Mouse (Mus musculus) heart, postnatal 4 days (tissue): Measurements from ENCODE around the gene Kctd7. TPM values are rescaled to one million over a fixed set of nuclear protein-coding genes. Genes with fewer than 3 reads are reported as not detected.

Source experiments
- DNase-seq: peaks from one replicate; pipeline ENCODE4 v3.0.0; 2021
- total RNA-seq, 2 experiments: library from RNA; stranded (reverse); gene quantifications; 2 replicates each; pipeline ENCODE4 v1.2.3; 2021

The Kctd7 gene
- total RNA-seq, 2 experiments from 2014 or later, result 4.4 to 4.6 TPM

DNA sequence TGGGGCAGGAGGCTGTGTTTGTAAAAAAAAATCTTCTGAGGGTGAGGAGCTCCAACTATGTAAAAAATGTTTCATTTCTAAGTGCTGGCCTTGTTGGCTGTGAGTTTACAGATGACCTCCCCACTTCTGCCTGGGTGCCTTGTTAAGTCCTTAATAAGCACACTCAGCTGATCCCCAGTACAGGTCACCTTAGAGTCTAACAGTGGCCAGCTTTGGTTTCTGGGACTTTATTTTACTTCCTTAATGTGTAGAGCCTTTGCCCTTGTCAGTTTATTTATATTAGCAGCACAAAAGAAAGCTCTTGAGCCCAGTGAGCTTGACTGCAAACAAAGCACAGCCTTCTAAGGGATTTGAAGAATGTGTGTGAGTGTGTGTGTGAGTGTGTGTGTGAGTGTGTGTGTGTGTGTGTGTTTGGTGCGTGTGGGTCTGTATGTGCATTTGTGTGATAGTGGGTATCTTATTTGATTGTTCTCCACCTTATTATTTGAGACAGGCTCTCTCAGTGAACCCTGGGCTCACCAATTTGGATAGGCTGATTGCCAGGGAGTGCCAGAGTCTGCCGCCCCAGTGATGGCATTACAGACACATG lies 47.8 kb downstream of the Kctd7 start:
- no peak for DNase-seq

DNA sequence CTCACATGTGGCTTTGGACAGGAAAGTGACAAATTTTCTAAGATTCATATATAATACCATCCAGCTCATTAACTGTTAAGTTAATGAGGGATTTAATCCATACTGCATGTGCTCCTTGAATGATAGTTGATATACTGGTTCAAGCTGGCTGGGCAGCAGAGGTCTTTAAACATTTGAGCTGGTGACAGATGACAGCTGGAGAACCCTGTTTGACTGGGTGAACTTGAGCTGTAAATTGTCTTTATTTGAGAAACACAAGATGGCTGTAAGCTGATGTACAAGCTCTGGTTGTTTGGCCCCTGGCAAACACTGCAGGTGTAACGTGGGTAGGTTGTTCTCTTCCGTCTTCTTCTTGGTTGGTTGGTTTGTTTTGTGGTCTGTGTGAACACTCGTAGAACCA lies 49.1 kb downstream of the Kctd7 start:
- DNase-seq, result no peak

GRCm38 (mm10) chr5:130196307-130196706 lies 51.6 kb downstream of the Kctd7 start:
- no peak for DNase-seq

- no peak for DNase-seq
Observed at GRCm38 (mm10) chr5:130197454-130197853, 52.8 kb downstream of the Kctd7 start.

DNA sequence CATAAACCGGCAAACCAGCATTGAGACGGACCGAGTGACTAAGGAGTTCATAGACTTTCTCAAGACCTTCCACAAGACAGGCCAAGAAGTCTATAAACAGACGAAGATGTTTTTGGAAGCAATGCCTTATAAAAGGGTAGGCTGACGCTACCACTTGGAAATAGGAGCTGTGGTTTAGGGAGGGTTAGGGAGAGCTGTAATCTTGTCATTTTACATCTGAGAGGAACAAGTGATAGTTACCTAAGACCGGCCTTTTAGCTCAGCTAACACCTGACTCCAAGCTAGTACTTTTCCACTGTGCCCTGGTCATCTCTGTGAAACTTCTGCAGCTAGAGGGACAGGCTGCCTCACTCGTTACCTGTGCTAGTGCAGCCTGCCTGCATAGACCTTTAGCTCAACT lies 53.3 kb downstream of the Kctd7 start:
- DNase-seq, result no peak

GRCm38 (mm10) chr5:130200233-130201029 lies 55.8 kb downstream of the Kctd7 start:
- no peak for DNase-seq

DNA sequence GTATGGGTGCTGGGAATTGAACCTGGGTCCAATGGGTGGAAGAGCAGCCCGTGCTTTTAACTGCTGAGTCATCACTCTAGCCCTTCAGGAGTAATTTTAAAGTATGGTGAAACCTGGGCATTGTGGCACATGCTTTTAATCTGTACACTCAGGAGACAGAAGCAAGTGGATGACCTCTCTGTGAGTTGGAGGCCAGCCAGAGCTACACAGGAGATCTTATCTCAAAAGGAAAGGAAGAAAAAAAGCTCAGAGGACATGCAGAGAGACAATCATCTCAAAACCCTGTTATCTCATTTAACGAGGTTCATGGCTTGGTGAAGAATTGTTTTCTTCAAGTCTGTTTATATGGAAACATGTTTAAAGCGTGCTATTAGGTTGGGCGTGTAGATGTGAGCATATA lies 59.3 kb downstream of the Kctd7 start:
- no peak for DNase-seq

DNA sequence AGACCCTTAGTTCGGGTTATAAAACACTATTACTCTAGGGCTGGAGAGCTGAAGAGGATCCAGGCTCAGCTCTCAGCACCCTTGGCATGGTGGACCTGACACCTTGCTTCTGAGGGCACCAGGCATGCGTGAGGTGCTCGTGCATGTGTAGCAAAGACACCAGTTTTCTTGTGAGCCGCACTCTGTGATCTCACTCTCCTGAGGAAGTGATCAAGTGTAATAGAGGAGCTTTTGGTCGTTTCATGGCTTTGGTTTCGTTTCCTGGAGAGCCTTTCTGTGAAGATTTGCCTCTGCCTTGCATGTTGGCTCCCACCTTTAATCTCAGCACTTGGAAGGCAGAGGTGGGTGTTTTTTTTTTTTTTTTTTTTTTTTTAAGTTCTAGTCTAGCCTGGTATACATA lies 59.9 kb downstream of the Kctd7 start:
- no peak for DNase-seq

Other genes starting within 250 kb of the Kctd7 start
- 1 to 10 TPM; 1.2 to 1.3 TPM for gene Zbed5, start 249.1 kb upstream of the Kctd7 start, total RNA-seq
- 1 to 10 TPM; 2.8 to 3.1 TPM for gene Phkg1, start 246.3 kb upstream of the Kctd7 start, total RNA-seq
- 1 to 10 TPM in 1 of 2 experiments, not detected in 1; 1.9 TPM for gene Nupr1l, start 236.3 kb upstream of the Kctd7 start, total RNA-seq
- gene Vkorc1l1, start 202.9 kb upstream of the Kctd7 start, total RNA-seq, result 10 to 100 TPM; 22.6 TPM
- gene Gusb, start 141.8 kb upstream of the Kctd7 start, total RNA-seq, result 10 to 100 TPM; 26.6 to 26.8 TPM
- 10 to 100 TPM; 15.1 to 17.6 TPM for gene Asl, start 115.6 kb upstream of the Kctd7 start, total RNA-seq
- gene Crcp, start 115.6 kb upstream of the Kctd7 start, total RNA-seq, result 10 to 100 TPM; 14.8 to 15.7 TPM
- 10 to 100 TPM; 15.7 to 16.9 TPM for gene Tpst1, start 71.5 kb upstream of the Kctd7 start, total RNA-seq
- gene Rabgef1, start 26.9 kb downstream of the Kctd7 start, total RNA-seq, result 10 to 100 TPM; 19.4 to 23.5 TPM
- gene Tmem248, start 72.2 kb downstream of the Kctd7 start, total RNA-seq, result 10 to 100 TPM; 39.1 to 40.9 TPM
- 10 to 100 TPM; 45.6 to 46.4 TPM for gene Sbds, start 110.7 kb downstream of the Kctd7 start, total RNA-seq
- 10 to 100 TPM in 1 of 2 experiments, 1 to 10 TPM in 1; 9.6 to 11.4 TPM for gene Tyw1, start 110.8 kb downstream of the Kctd7 start, total RNA-seq
- gene Caln1, start 224.6 kb downstream of the Kctd7 start, total RNA-seq, result not detected
- gene A330070K13Rik, start 239.8 kb downstream of the Kctd7 start, total RNA-seq, result not detected